Mouse (Mus musculus) lung, postnatal 10 days (tissue): ENCODE results near the gene Cds1.

Experiments used
- DNase-seq: peaks from one replicate; pipeline ENCODE4 v3.0.0; 2021

Gene Cds1

GRCm38 (mm10) chr5:101779376-101779863 lies 14.5 kb downstream of the Cds1 start:
- DNase-seq, result no peak

DNA sequence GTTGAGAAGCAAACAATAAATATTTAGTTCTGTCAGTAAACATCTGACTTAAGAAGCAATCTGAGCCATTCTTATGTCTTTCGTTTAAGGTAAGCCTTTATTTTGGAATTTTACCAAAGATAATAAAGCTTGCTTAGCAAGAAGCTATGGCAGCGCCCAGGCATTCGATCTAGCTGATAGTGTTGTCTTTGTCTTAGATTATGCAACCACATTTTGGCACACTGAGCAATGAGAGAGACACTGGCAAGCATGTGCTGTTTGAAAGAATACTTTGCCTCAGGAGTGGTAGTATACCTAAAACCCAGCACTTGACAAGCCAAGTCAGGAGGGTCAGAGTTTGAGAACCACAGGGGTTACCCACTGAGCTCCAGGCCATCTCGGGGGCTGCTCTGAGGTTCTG lies 16.0 kb downstream of the Cds1 start:
- DNase-seq, result no peak

- no peak for DNase-seq
Observed at GRCm38 (mm10) chr5:101784328-101784727, 19.4 kb downstream of the Cds1 start.

GRCm38 (mm10) chr5:101784787-101785186 lies 19.9 kb downstream of the Cds1 start:
- DNase-seq, result no peak

- no peak for DNase-seq
Observed at GRCm38 (mm10) chr5:101785921-101786614, 21.1 kb downstream of the Cds1 start.

DNA sequence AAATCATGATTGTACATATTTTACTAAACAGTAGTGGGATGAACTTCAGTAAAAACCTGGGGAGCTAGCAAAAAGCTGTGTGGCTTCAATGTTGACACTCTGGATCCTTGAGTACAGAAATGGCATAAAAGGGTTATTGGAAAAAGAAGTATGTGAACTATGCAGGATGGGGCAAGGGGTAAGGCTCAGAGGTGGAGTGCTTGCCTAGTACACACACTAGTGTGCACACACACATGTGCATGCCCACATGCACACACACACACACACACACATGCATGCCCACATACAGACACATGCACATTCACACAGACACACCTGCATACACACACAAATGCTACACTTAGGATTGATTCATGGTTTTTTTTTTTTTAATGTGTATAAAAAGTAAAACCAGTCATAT lies 24.8 kb downstream of the Cds1 start:
- DNase-seq, result no peak

GRCm38 (mm10) chr5:101790560-101790959 lies 25.6 kb downstream of the Cds1 start:
- no peak for DNase-seq

- DNase-seq, result no peak
Observed at GRCm38 (mm10) chr5:101792665-101793064, 27.7 kb downstream of the Cds1 start.

DNA sequence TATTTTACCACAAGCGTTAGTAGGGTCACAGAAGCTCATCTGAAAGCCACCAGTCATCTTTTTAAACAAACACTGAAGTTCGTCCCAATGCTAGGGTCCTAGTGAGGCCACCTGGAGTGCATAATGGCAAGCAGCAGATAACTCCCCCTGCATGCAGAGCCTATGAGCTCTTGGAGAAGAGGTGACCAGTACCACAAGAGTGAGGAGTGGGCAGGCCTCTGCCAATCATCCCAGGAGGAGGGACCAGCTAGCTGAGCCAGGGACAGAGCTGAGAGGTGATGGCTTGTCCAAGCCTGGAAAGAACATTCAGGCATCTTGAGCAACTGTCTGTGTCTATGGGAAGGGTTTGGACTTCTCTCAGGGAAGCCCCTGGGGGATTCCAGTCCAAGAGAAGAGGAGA lies 37.0 kb downstream of the Cds1 start:
- no peak for DNase-seq

DNA sequence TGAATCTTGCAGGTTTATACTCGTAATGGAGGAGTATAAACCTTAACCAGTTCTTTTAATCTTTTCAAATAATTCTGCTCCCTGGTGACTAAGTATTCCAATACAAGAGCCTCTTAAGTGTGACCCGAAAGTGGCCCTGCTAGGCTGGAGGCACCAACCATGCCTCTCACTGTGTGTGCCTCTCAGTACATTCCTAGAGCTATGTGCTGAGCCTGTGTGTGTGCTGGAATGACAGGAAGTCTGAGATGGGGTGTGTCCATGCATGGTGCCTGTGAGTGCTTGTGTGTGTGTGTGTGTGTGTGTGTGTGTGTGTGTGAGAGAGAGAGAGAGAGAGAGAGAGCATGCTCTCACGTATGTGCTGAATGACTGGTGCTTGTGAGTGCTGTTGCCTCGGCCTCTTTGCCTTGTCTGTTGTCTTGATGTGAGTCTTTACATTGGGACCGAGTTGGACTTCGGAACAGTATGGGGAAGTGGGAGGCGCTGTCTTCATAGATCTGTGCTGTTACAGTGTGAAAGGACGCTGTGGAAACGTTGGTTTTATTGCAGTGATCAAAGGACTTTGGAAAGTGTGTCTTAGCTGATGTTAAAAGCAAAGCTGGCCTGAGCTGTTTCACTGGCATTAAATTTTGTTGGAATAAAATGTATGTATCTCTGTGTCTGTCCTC lies 37.6 kb downstream of the Cds1 start:
- peak; percentile 25 for DNase-seq

GRCm38 (mm10) chr5:101811296-101812169 lies 46.6 kb downstream of the Cds1 start:
- DNase-seq, result no peak

DNA sequence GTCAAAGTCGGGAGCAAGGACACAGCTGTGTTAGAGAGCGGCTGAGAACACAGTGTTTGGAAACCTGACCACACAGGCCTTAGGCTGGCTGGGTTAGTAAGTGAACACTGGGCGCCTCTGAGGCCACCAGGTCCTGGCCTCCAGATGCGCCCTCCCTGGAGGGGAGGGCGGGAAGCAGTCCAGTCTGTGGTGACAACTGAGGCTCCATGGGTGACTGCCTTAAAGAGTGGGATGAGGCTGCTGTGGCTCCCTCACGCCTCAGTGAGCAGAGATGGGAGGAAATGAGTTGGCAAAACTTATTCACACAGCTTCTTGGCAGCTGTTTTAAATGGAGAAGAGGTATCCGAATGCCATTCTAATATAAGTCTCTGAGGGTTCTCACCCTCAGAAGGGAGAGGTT lies 51.9 kb downstream of the Cds1 start:
- no peak for DNase-seq

DNA sequence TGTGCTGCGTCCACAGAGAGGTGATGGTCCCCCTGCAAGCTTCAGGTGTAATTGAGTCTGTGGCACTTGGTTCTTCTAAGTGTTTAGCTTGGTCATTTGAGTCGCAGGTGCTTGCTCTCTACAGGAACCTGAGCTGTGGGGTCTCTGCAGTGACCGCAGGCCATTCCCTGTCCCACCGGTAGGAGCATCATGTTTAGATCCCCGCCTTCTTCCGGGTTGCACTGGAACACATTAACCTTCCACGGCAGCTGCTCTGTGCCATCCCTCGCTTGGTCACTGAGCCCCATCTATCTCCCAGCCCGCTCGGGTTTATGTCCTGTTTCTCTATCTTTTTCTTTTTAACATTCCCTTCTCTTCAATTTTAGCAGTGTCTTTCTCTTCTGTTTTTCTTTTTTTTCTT lies 54.3 kb downstream of the Cds1 start:
- no peak for DNase-seq

DNA sequence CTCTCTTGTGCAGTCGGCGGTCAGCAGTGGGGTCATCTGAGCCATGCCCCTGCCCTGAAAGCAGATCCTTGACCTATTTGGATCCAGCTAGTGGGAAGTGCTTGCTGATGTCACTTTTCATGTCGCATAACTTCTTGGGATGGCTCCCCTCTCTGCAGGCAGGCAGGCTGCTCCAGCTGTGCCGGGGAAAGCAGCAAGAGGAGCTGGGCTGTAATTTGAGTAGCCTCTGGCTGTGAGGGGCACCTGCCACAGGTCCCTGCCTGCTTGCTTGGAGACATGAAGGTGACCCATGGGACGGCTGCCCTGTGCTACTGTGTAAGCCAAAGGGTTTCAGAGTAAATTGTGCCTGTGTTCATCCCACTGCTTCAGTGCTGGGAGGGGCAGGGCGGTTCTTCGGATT lies 54.9 kb downstream of the Cds1 start:
- no peak for DNase-seq

- no peak for DNase-seq
Observed at GRCm38 (mm10) chr5:101821052-101821451, 56.1 kb downstream of the Cds1 start.

DNA sequence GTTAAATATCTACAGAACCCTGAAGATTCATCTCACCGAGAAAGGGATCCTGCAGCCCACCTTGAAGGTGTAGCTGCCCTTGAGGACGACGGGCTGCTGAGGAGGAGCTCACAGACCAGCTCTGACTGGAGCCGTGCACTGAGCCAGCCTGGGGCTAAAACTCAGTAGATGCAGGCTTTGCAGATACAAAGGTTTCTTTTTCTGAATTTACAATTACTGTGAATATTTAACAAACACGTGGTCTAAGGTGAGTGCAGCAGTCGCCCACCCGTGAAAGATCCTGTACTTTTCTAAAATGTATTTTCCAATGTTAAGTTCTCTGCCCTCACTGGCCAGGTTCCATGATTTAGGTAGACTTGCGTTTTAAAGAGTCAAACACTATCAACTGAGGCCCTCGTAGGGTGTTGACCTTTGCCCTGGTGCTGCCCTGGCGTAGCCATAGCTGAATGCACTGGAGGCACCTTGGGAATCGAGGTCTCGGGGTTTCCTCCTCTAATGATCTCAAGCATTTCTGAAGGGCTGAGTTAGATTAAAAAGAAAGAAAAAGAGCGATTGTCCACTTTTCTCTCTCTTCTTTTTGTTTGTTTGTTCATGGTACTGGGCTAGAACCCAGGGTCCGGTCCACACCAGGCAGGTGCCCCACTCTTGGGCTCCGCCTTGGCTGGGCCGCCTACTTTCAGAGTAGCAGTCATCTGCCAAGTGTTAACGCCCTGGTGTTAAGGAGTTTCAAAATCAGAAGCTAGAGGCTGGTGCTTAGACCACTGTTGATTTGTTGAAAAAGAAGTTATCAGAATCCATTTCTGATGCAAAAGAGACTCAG lies 56.8 kb downstream of the Cds1 start:
- no peak for DNase-seq

GRCm38 (mm10) chr5:101822311-101822670 lies 57.4 kb downstream of the Cds1 start:
- no peak for DNase-seq

GRCm38 (mm10) chr5:101825111-101825911 lies 60.4 kb downstream of the Cds1 start:
- no peak for DNase-seq

GRCm38 (mm10) chr5:101826531-101826970 lies 61.6 kb downstream of the Cds1 start:
- DNase-seq, result peak; percentile 68

GRCm38 (mm10) chr5:101827477-101827876 lies 62.5 kb downstream of the Cds1 start:
- no peak for DNase-seq

DNA sequence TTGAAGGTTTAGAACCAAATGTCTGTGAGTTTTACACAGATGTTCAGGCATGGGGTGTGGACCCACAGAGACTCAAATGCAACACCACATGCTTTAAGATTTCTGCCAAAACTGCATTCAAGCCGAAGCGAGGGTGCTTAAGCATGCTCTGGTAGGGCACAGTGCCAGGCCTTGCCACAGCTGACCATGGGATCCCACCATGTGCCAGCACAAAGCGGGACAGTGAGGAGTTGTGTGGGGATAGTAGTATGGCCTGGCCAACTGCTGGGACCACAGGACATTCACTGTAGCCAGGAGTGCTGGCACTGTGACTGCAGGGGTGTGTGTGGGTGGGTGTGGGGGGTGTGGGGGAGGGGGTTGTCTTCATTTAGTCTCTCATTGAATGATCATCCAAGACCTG lies 64.0 kb downstream of the Cds1 start:
- no peak for DNase-seq

- DNase-seq, result no peak
Observed at GRCm38 (mm10) chr5:101830180-101830579, 65.2 kb downstream of the Cds1 start.
